Mouse (Mus musculus) adrenal gland, postnatal 10 days (tissue): ENCODE measurements at regions not wholly inside any gene's neighbourhood (a gene's known extent, or its start where the extent isn't known, plus 50 kb on each side); places are given as distances from the start of the nearest gene placed in this dataset.

Experiments used
- DNase-seq: peaks from one replicate; pipeline ENCODE4 v3.0.0; 2021; ENCODE audit warnings: mixed read lengths

DNA sequence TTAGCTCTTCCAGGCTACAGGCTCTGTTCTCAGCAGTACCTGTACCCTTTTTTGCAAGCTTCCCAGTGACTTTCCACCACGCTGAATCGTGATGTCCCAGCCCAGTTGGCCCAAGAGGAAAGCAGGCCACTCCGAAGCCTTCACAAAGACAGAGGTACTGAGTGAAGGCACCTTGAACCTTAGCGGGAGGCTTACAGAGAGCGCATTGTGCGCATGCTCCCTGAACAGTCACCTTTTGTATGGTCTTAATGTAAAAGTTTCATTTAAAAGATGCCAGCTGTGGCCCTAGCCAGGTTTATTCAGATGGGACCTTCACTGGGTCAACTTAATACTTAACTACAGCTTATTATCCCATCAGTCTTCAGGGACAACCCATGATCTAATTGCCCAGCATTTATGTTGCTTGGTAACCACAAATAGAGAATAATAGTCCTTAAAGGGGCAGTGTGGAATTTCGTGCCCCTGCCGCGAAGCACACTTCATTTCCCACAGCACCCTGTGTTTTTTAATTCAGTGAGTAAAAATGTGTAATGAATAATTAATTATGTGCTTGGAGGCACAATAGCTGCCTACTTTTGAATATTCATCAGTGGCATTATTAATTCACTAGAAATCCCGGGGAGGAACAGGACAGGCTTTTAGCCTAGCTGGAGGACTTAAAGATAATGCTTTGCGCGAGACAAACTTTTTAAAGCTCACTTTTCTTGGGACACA, 111.3 kb upstream of the Vrk1 start:
- DNase-seq = no peak

GRCm38 (mm10) chr12:105899294-105899909, 110.6 kb upstream of the Vrk1 start:
- DNase-seq = no peak

DNA sequence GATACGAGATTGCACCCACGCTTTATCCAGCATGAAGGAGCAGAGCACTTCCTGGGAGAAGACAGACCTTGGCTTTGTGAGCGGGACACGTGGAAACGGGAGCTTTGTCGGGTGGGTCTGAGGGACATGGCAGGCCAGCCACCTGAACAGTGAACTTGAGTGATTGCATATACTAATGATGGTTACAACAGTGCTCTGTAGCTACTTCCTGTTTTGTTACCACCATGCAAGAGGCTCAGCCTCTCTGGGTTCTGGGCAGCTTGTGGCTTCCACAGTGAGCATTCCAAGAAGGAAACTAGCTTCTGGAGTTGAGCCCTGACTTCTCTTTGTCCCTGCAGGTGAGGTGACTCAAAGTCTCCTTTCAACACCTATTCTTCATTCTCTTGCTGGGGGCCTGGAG, 109.5 kb upstream of the Vrk1 start:
- no peak for DNase-seq

DNA sequence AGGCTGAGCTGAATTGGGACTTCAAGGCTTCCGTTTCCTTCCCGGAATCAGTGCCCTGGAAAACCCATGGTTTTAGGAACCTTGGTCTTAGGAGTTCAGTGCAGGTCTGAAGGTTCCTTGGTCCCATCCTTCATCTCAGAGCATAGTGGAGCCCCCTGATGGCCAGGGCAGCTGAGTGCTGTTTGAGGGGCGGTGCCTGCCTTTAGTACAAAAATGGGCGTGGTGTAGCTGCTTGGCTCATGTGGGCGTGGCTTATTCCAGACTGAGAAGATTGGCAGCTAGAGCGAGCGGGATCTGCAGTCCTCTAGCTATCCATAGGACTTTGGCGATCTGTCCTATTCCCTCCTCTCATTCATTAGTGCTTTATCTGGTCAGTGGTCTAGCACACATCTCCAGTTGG, 107.0 kb upstream of the Vrk1 start:
- DNase-seq = no peak

DNA sequence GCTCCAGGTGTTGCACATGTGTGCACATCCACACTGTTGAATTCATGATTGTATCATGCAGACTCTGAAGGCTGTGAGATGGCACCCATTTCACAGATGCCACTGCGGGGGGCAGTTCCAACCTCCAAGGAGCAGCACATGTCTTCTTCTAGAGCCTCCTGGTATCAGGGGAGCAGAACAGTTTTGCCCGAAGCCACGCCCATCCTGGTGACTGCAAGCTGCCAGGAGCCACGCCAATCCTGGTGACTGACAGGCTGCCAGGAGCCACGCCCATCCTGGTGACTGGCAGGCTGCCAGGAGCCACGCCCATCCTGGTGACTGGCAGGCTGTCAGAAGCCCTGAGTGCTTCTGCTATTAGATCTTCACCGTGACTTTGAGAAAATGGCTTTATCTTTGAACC, 103.4 kb upstream of the Vrk1 start:
- DNase-seq = peak; percentile 58

DNA sequence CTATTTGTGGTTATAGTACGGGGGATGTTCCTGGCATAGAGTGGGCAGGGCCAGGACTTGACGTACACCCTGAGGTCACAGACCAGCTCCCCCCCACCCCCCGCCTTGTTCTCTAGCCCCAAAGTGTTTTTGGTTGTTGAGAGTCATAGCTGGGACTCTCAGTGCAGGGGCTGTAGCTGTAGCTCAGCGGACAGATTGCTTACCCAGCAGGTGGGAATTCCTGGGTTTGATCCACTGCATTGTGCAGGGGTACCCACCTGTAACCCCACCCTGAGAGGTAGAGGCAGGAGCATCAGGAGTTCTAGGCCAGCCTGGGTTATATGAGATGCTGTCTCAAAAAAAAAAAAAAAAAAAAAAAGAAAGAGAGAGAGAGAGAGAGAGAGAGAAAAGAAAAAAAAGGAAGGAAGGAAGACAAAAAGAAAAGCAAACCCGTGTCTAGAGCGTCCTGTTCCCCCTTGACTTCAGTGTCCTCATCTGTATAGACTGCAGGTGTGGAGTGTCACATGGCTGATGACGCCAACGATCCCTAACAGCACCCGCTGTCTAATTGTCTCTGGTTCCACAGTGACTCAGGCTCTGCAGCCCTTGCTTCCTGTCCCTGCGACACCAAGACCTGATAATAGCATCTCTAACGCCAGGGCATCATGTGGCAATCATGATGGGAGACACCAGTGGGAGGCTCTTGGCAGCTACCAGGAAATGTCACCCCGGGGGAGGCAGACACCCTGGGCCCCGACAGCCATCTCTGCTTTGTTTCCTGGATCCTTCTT, 102.0 kb upstream of the Vrk1 start:
- no peak for DNase-seq

- DNase-seq = no peak
Measured at GRCm38 (mm10) chr12:105911556-105911955, 98.5 kb upstream of the Vrk1 start.

DNA sequence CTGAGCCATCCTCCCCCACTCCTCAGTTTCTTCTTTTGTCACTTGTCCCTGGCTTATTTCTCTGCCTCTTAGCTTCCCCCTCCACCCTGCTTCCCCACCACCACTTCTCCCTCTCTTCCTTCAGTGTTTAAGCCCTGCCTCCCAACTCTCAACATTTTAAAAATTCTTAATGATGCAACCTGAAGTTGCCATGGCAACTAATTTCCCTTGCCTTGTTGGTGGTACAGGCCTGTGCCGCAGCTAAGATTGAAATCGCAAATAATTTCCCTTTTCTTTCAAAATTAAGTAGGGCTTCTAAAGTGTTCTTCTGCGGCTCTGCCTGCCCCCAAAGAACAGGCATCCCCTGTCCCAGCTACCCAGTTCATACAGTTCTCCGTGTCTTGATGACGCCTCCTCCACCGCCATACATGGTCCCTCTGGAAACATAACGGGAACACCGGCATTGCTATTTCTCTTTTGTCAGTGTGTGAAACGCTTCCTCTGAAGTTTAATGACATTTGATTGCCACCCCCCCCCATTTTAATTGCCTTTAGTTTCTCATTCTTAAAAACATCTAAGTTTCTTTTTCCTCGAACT, 92.6 kb upstream of the Vrk1 start:
- DNase-seq = no peak

GRCm38 (mm10) chr12:105918775-105919174, 91.3 kb upstream of the Vrk1 start:
- no peak for DNase-seq

DNA sequence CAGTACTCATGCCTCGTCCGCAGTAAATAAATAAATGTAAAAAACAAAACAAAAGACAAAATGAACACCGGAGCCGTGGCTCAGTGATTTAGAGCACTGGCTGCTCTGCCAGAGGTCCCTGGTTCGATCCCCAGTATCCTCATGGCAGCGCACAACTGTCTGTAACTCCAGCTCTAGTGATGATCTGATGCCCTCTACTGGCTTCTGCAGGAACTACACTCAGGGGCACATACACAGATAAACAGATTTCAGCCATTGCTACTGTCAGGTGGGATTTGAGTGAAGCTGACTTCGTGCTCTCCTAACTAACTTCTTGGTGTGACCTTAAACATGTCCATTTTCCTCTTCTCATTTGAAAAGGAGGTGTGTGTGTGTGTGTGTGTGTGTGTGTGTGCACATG, 82.8 kb upstream of the Vrk1 start:
- DNase-seq = no peak

GRCm38 (mm10) chr12:105929456-105929921, 80.5 kb upstream of the Vrk1 start:
- no peak for DNase-seq

- peak; percentile 14 for DNase-seq
Measured at GRCm38 (mm10) chr12:105935441-105935880, 74.6 kb upstream of the Vrk1 start.

DNA sequence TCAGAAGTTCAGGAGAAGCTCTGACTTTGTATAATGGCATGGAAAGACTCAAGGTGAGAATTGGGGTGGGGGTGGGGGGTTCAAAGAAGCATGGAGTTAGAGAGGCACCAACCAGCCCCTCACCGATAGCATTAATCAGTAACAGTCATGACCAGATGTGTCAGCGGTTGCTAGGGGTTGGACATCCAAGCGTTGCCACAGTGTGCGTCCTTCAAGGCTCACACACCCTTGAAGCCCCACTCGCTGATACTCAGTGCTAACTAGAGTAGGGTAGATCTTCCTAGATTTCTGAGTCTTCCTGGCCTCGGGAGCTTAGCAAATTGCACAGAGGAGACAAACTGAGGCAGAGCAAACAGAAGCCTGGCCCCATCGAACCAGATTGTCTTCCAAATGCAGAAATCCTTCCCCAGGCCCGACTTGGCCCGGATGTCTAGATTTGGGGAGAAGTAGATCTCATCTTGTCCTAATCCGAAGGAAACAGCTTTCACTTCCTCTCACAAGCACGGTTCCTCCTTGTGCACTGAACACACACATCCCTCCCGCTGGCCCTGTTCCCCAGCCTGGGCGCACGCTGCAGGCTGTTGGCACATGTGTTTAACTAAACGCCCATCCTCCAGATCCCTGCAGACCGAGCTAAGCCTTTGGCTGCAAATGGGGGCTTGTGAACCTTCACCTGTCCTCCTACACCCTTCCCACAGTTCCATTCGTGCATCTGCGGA, 73.1 kb upstream of the Vrk1 start:
- peak; percentile 3 for DNase-seq

DNA sequence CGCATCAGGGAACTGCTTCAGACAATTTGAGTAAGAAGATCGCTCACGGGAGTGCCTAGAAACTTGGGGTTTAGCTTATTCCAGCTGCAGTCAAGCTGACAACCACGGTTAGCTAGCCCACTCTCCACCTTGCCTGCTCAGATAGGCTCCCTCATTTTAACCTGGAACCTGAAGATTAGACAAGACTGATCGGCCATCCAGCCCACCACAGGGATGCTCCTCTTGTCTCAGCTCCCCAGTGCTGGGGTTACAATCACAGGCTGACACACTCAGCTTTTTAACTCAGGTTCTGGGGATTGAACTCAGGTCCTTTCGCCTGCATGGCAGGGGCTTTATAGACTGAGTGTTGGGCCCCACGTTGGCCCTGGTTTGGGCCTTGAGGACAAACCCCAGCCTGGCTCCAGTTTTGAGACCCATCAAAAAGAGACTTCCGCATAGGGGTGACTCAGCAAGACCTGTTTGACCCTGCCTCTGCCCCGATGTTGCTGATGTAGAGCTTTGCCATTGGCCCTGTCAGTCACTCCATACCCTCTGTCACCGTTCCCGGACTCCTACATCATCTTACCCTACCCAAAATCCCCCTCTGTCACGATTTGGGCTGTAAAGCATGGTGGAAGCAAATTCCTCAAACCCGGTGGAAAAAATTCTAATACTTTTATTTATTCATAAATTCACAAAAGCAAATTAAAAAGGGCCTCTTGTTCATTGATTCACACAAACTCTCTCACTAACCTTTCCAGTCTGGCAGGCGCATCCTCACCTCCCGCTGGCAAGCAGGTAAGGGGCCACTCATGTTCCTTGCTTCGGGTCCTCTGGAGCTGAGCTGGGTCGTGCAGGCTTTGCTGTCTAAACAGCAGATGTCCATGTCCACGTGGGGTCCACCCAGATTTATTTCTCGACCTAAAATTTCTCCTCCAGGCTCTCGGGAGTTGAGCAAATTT, 67.6 kb upstream of the Vrk1 start:
- DNase-seq = no peak

- DNase-seq = no peak
Measured at GRCm38 (mm10) chr12:105943077-105943433, 67.0 kb upstream of the Vrk1 start.

GRCm38 (mm10) chr12:105947332-105947731, 62.7 kb upstream of the Vrk1 start:
- no peak for DNase-seq

- no peak for DNase-seq
Measured at GRCm38 (mm10) chr12:105948322-105948721, 61.7 kb upstream of the Vrk1 start.

- DNase-seq = peak; percentile 58
Measured at GRCm38 (mm10) chr12:105955764-105956290, 54.2 kb upstream of the Vrk1 start.

DNA sequence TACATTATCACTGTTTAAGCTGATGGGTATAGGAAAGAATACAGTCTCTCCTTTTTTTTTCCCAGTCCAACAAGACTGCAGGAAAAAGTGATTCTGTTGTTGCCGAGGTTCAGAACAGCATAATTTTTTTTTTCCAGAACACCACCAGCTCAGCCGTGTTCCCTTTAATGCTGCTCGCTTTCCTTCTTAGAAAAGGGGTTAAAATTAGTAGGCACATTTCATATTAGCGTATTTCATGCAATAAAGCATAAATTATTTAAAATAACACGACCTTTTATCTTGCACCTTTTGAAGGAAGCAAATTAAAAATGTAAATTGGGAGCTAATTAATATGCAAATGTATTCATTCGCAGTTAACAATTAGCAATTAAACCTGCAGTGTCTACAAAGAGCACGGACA, 50.3 kb upstream of the Vrk1 start:
- DNase-seq = no peak
